Mouse (Mus musculus) lung, embryonic 16.5 days (tissue): ENCODE results near the gene Inava. TPM values are rescaled to one million over a fixed set of nuclear protein-coding genes. Genes with fewer than 3 reads are reported as not detected.
A peak's percentile ranks its signal among the peaks of the same experiment; 100 is the strongest.

Source experiments
- ATAC-seq: fragments of 200-750 bp; cut with Nextera tagmentation; 2 replicates; pipeline ENCODE4 v1.8.0; 2017; ENCODE audit warnings: low read depth, mild to moderate bottlenecking, moderate library complexity
- H3K27ac ChIP-seq: fragments of 300-500 bp; sonication (generic); 2 replicates; pipeline ENCODE4 v1.5.1; 2014; ENCODE audit warnings: mild to moderate bottlenecking, control low read depth, low read length
- H3K27me3 ChIP-seq: fragments of 300-500 bp; sonication (generic); 2 replicates; pipeline ENCODE4 v1.6.1; 2014; ENCODE audit warnings: low read depth, low read length, mixed read lengths; ENCODE audit not compliant: control insufficient read depth, insufficient read depth
- H3K36me3 ChIP-seq: fragments of 300-500 bp; sonication (generic); 2 replicates; pipeline ENCODE4 v1.6.1; 2014; ENCODE audit warnings: low read length; ENCODE audit not compliant: control insufficient read depth, insufficient read depth
- H3K4me1 ChIP-seq: fragments of 300-500 bp; sonication (generic); replicated peaks from 2 replicates; pipeline ENCODE4 v1.6.1; 2014; ENCODE audit warnings: low read length, mixed read lengths; ENCODE audit not compliant: control insufficient read depth, insufficient read depth
- H3K4me2 ChIP-seq: fragments of 300-500 bp; sonication (generic); 2 replicates; pipeline ENCODE4 v1.6.1; 2014; ENCODE audit warnings: low read depth, low read length, control low read depth
- H3K4me3 ChIP-seq: fragments of 300-500 bp; sonication (generic); 2 replicates; pipeline ENCODE4 v1.5.1; 2014; ENCODE audit warnings: mild to moderate bottlenecking, low read length, control low read depth
- H3K9ac ChIP-seq: fragments of 300-500 bp; sonication (generic); 2 replicates; pipeline ENCODE4 v1.6.1; 2014; ENCODE audit warnings: low read length, control low read depth
- H3K9me3 ChIP-seq: fragments of 300-500 bp; sonication (generic); 2 replicates; pipeline ENCODE4 v1.6.1; 2016; ENCODE audit warnings: low read length; ENCODE audit not compliant: control insufficient read depth
- WGBS: fragments of 180-500 bp; shearing (Covaris S2); extraction: QIAGEN DNeasy Blood & Tissue Kit; methylation state at CpG from one replicate; pipeline ENCODE4 v1.1.7; 2014; 5-methylcytosine and 5-hydroxymethylcytosine counted together
- polyA plus RNA-seq: library from polyadenylated mRNA; unstranded; fragments of >200 nt; fragmentation: Nextera tagmentation; extraction: Ambion mirVana; gene quantifications from 2 replicates; pipeline ENCODE4 v1.2.1, GENCODE M21; 2015

Gene Inava
- polyA plus RNA-seq = 15.2 and 15.3 TPM in 2 replicates

GRCm38 (mm10) chr1:136233892-136234594 is at the start of gene Inava:
Gene Inava (minus strand): TSS chr1:136234264.
- Histone ChIP-seq H3K27ac (peak within 1 kb of the TSS; percentile 84), H3K4me1 (peaks cover 22% of the 10 kb centered on the region), H3K36me3 (no peaks in the 10 kb centered on the region), H3K4me2 (peak within 1 kb of the TSS; percentile 75), H3K27me3 (no peaks in the 10 kb centered on the region), H3K4me3 (peak within 1 kb of the TSS; percentile 52), H3K9me3 (no peaks in the 10 kb centered on the region), H3K9ac (peak within 1 kb of the TSS; percentile 70)
- under 1% methylated on average over 50 of the region's 51 CpGs for WGBS
- ATAC-seq = peak; percentile 74

DNA sequence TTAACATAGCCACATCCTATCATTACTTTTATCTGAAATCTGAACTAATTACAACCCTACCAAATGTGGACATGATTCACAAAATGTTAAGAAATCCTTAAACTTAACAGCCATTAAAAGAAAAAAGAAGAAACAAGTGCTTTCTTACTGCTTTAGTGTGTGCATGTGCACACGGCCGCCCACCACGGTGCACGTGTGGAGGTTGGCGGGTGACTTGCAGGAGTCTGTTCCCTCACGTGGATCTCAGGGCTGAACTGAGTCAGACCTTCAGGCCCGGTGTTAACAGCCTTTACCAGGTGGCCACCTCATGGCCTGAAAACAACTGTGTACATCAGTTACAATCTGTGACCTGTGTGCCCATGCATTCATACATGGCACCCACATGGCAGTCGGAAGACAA is 43.3 kb upstream of the Inava start:
- Histone ChIP-seq H3K27ac (no peak overlapping the region), H3K4me3 (no peak overlapping the region), H3K4me2 (no peak overlapping the region), H3K27me3 (no peaks in the 10 kb centered on the region), H3K9me3 (no peaks in the 10 kb centered on the region), H3K4me1 (no peaks in the 10 kb centered on the region), H3K36me3 (peaks cover 61% of the 10 kb centered on the region), H3K9ac (no peak overlapping the region)
- ATAC-seq = no peak
- WGBS = 84% methylated on average over 8 of the region's 8 CpGs

GRCm38 (mm10) chr1:136268224-136268623 is 34.2 kb upstream of the Inava start:
- Histone ChIP-seq H3K4me1 (no peaks in the 10 kb centered on the region), H3K27me3 (no peaks in the 10 kb centered on the region), H3K36me3 (peaks cover 11% of the 10 kb centered on the region), H3K4me2 (no peak overlapping the region), H3K9me3 (no peaks in the 10 kb centered on the region), H3K27ac (no peak overlapping the region), H3K9ac (no peak overlapping the region), H3K4me3 (no peak overlapping the region)
- WGBS = 45% methylated on average over 7 of the region's 7 CpGs
- peak; percentile 79 for ATAC-seq

GRCm38 (mm10) chr1:136266127-136266526 is 32.1 kb upstream of the Inava start:
- WGBS = 39% methylated on average over 6 of the region's 6 CpGs
- peaks cover 13% of the 10 kb centered on the region for H3K27me3 ChIP-seq
- no peak for ATAC-seq
- no peak overlapping the region for H3K4me2 ChIP-seq
- peaks cover under 1% of the 10 kb centered on the region; the same call in 1 of the 2 replicates for H3K36me3 ChIP-seq
- H3K4me1 ChIP-seq = no peaks in the 10 kb centered on the region
- H3K9me3 ChIP-seq = no peaks in the 10 kb centered on the region
- H3K27ac ChIP-seq = no peak overlapping the region
- no peak overlapping the region for H3K9ac ChIP-seq
- no peak overlapping the region for H3K4me3 ChIP-seq

DNA sequence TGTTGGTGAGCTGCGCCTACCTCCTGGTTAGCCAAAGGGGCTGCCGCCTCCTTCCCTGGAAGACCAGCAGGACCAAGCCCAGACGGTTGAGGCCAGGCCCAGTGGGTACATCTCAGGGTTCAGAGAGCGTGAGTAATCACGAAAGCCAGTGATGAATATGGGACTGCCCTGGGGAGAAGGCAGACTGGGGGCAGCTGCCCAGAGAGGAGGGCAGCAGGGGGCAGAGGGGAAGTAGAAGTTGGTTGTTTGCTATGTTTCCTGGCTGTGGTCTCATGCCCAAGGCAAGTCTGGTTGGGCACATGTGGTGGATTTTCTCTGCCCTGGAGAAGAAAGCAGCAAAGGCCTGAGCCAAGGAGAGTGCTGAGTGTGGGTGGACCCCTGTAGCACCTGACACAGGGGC is 29.3 kb upstream of the Inava start:
- Histone ChIP-seq H3K9me3 (no peaks in the 10 kb centered on the region), H3K9ac (no peak overlapping the region), H3K27ac (no peak overlapping the region), H3K36me3 (no peaks in the 10 kb centered on the region), H3K4me1 (peaks cover 11% of the 10 kb centered on the region), H3K4me2 (no peak overlapping the region), H3K4me3 (no peak overlapping the region), H3K27me3 (peaks cover 40% of the 10 kb centered on the region)
- WGBS = 82% methylated on average over 5 of the region's 5 CpGs
- ATAC-seq = no peak

GRCm38 (mm10) chr1:136260635-136261238 is 26.7 kb upstream of the Inava start, which contains the start of gene Gpr25:
Gene Gpr25 (minus strand): TSS chr1:136260873.
- Histone ChIP-seq H3K9me3 (no peaks in the 10 kb centered on the region), H3K36me3 (no peaks in the 10 kb centered on the region), H3K27ac (no peak within 1 kb of the TSS), H3K4me2 (peak within 1 kb of the TSS; percentile 94), H3K4me3 (peak within 1 kb of the TSS; percentile 57), H3K9ac (peak within 1 kb of the TSS; percentile 43), H3K27me3 (peaks cover 48% of the 10 kb centered on the region), H3K4me1 (peaks cover 11% of the 10 kb centered on the region)
- WGBS = 8% methylated on average over 27 of the region's 28 CpGs
- ATAC-seq = peak; percentile 11; the same call in 1 of the 2 replicates

- H3K36me3 ChIP-seq = no peaks in the 10 kb centered on the region
- peak overlapping the region; percentile 94 for H3K4me2 ChIP-seq
- peaks cover 11% of the 10 kb centered on the region for H3K4me1 ChIP-seq
- peaks cover 48% of the 10 kb centered on the region for H3K27me3 ChIP-seq
- peak; percentile 74 for ATAC-seq
- H3K9me3 ChIP-seq = no peaks in the 10 kb centered on the region
- peak overlapping the region; percentile 43 for H3K9ac ChIP-seq
- peak overlapping the region; percentile 57 for H3K4me3 ChIP-seq
- no peak overlapping the region for H3K27ac ChIP-seq
- under 1% methylated on average over 79 of the region's 95 CpGs for WGBS
Observed at GRCm38 (mm10) chr1:136259893-136260634, 26.0 kb upstream of the Inava start.

- H3K27me3 ChIP-seq = peaks cover 48% of the 10 kb centered on the region
- no peak overlapping the region for H3K27ac ChIP-seq
- peak overlapping the region; percentile 94 for H3K4me2 ChIP-seq
- H3K4me1 ChIP-seq = peaks cover 11% of the 10 kb centered on the region
- ATAC-seq = no peak
- no peaks in the 10 kb centered on the region for H3K36me3 ChIP-seq
- H3K9me3 ChIP-seq = no peaks in the 10 kb centered on the region
- H3K9ac ChIP-seq = 0 out of 2 replicates have a peak overlapping the region, but pooled peaks have one; percentile 43
- WGBS = 3% methylated on average over 16 of the region's 16 CpGs
- H3K4me3 ChIP-seq = peak overlapping the region; percentile 57
Observed at GRCm38 (mm10) chr1:136259543-136259892, 25.5 kb upstream of the Inava start.

GRCm38 (mm10) chr1:136258495-136258894 is 24.4 kb upstream of the Inava start:
- H3K4me3 ChIP-seq = no peak overlapping the region
- H3K9ac ChIP-seq = no peak overlapping the region
- H3K27me3 ChIP-seq = peaks cover 48% of the 10 kb centered on the region
- no peak overlapping the region for H3K27ac ChIP-seq
- H3K4me2 ChIP-seq = no peak overlapping the region
- H3K36me3 ChIP-seq = no peaks in the 10 kb centered on the region
- peaks cover 11% of the 10 kb centered on the region for H3K4me1 ChIP-seq
- no peaks in the 10 kb centered on the region for H3K9me3 ChIP-seq
- ATAC-seq = no peak
- 59% methylated on average over 9 of the region's 9 CpGs for WGBS
